Mouse (Mus musculus) C2C12 (cell line): Measurements from ENCODE around the gene Thap12. TPM values are rescaled to one million over a fixed set of nuclear protein-coding genes. Genes with fewer than 3 reads are reported as not detected.

ENCODE experiments used
- H3K27me3 ChIP-seq: one replicate; pipeline ENCODE4 v1.6.1; 2011; ENCODE audit not compliant: control insufficient read depth, insufficient read depth, insufficient read length
- H3K36me3 ChIP-seq: one replicate; pipeline ENCODE4 v1.6.1; 2011; ENCODE audit not compliant: control insufficient read depth, insufficient read depth
- H3K4me3 ChIP-seq: one replicate; pipeline ENCODE4 v1.5.1; 2011; ENCODE audit warnings: mild to moderate bottlenecking, control low read depth; ENCODE audit not compliant: poor library complexity, insufficient read depth, severe bottlenecking
- H3K79me2 ChIP-seq: one replicate; pipeline ENCODE4 v1.6.1; 2011; ENCODE audit not compliant: control insufficient read depth, insufficient read depth
- H3K79me3 ChIP-seq: one replicate; pipeline ENCODE4 v1.6.1; 2011; ENCODE audit warnings: low read depth, control low read depth
- H3ac ChIP-seq: one replicate; pipeline ENCODE3; 2011; ENCODE audit warnings: low read depth; ENCODE audit not compliant: control insufficient read depth, insufficient read length
- CEBPB ChIP-seq: IDR thresholded peaks from one replicate; pipeline ENCODE4 v1.6.1; 2011; ENCODE audit warnings: low read depth, mild to moderate bottlenecking, control low read depth, moderate library complexity
- CTCF ChIP-seq: IDR thresholded peaks from one replicate; pipeline ENCODE4 v1.5.1; 2011; ENCODE audit not compliant: control insufficient read depth, insufficient read depth, insufficient read length
- FOSL1 ChIP-seq: IDR thresholded peaks from one replicate; pipeline ENCODE4 v1.8.0; 2011; ENCODE audit warnings: mild to moderate bottlenecking, low read length; ENCODE audit not compliant: poor library complexity, insufficient read depth, severe bottlenecking
- MAX ChIP-seq: IDR thresholded peaks from one replicate; pipeline ENCODE4 v1.6.1; 2011; ENCODE audit warnings: mild to moderate bottlenecking, control low read depth
- MYOD1 ChIP-seq: IDR thresholded peaks from one replicate; pipeline ENCODE4 v1.6.1; 2011; ENCODE audit warnings: low read depth; ENCODE audit not compliant: control insufficient read depth, insufficient read length
- MYOG ChIP-seq: IDR thresholded peaks from one replicate; pipeline ENCODE4 v1.6.1; 2011; ENCODE audit not compliant: control insufficient read depth, insufficient read length; ENCODE audit errors: extremely low read depth
- USF1 ChIP-seq: IDR thresholded peaks from one replicate; pipeline ENCODE4 v1.6.1; 2011; ENCODE audit warnings: low read depth, mild to moderate bottlenecking, control low read depth, moderate library complexity
- polyA plus RNA-seq: library from polyadenylated mRNA; unstranded; fragments of >200 nt; fragmentation: generic; extraction: Trizol; gene quantifications from one replicate; pipeline ENCODE4 v1.2.1, GENCODE M21; 2012; ENCODE audit warnings: missing spikeins

Gene Thap12
- polyA plus RNA-seq, 1 experiment, result 22.3 TPM

GRCm38 (mm10) chr7:98721172-98721571 is 18.3 kb downstream of the Thap12 start:
- TF ChIP-seq MYOG (no peak), MYOD1 (no peak), FOSL1 (no peak), USF1 (no peak), MAX (no peak)
- no peaks in the 10 kb centered on the region for H3K79me3 ChIP-seq
- H3ac ChIP-seq, result no peak overlapping the region
- H3K4me3 ChIP-seq, result no peak overlapping the region
- no peaks in the 10 kb centered on the region for H3K79me2 ChIP-seq
- peaks cover 13% of the 10 kb centered on the region for H3K36me3 ChIP-seq
- no peaks in the 10 kb centered on the region for H3K27me3 ChIP-seq

- peaks cover 8% of the 10 kb centered on the region for H3K36me3 ChIP-seq
- H3K4me3 ChIP-seq, result no peak overlapping the region
- no peaks in the 10 kb centered on the region for H3K79me3 ChIP-seq
- no peaks in the 10 kb centered on the region for H3K27me3 ChIP-seq
- TF ChIP-seq CEBPB (no peak), FOSL1 (no peak), MYOG (no peak), MAX (no peak), USF1 (no peak), CTCF (no peak), MYOD1 (no peak)
- H3ac ChIP-seq, result no peak overlapping the region
- H3K79me2 ChIP-seq, result no peaks in the 10 kb centered on the region
Measured at GRCm38 (mm10) chr7:98721623-98722022, 18.7 kb downstream of the Thap12 start.

GRCm38 (mm10) chr7:98725686-98726195 is 22.8 kb downstream of the Thap12 start:
- no peaks in the 10 kb centered on the region for H3K27me3 ChIP-seq
- H3ac ChIP-seq, result no peak overlapping the region
- H3K79me3 ChIP-seq, result no peaks in the 10 kb centered on the region
- no peak overlapping the region for H3K4me3 ChIP-seq
- TF ChIP-seq MYOG, result no peak
- TF ChIP-seq FOSL1, result no peak
- no peak for TF ChIP-seq CTCF
- no peak for TF ChIP-seq CEBPB
- no peak for TF ChIP-seq MAX
- no peak for TF ChIP-seq USF1
- no peaks in the 10 kb centered on the region for H3K79me2 ChIP-seq
- H3K36me3 ChIP-seq, result no peaks in the 10 kb centered on the region

- Histone ChIP-seq H3K27me3 (no peaks in the 10 kb centered on the region), H3K4me3 (no peak overlapping the region), H3K79me2 (no peaks in the 10 kb centered on the region), H3ac (no peak overlapping the region), H3K79me3 (no peaks in the 10 kb centered on the region), H3K36me3 (no peaks in the 10 kb centered on the region)
- TF ChIP-seq MYOD1 (no peak), FOSL1 (no peak), MAX (no peak), MYOG (no peak), CEBPB (no peak), USF1 (no peak), CTCF (no peak)
Measured at GRCm38 (mm10) chr7:98727986-98728385, 25.1 kb downstream of the Thap12 start.

GRCm38 (mm10) chr7:98728499-98728898 is 25.6 kb downstream of the Thap12 start:
- Histone ChIP-seq H3K79me2 (no peaks in the 10 kb centered on the region), H3K4me3 (no peak overlapping the region), H3K36me3 (no peaks in the 10 kb centered on the region), H3ac (no peak overlapping the region), H3K79me3 (no peaks in the 10 kb centered on the region), H3K27me3 (no peaks in the 10 kb centered on the region)
- TF ChIP-seq FOSL1 (no peak), CEBPB (no peak), CTCF (no peak), USF1 (no peak), MYOG (no peak), MAX (no peak), MYOD1 (no peak)

GRCm38 (mm10) chr7:98729661-98730271 is 26.9 kb downstream of the Thap12 start:
- H3K79me3 ChIP-seq, result no peaks in the 10 kb centered on the region
- no peaks in the 10 kb centered on the region for H3K79me2 ChIP-seq
- TF ChIP-seq MAX (no peak), MYOD1 (no peak), MYOG (no peak), USF1 (no peak), FOSL1 (no peak), CEBPB (no peak), CTCF (no peak)
- no peak overlapping the region for H3K4me3 ChIP-seq
- H3ac ChIP-seq, result no peak overlapping the region
- H3K36me3 ChIP-seq, result no peaks in the 10 kb centered on the region
- no peaks in the 10 kb centered on the region for H3K27me3 ChIP-seq
